Mouse (Mus musculus) stomach, embryonic 16.5 days (tissue): Measurements from ENCODE around the gene Slit3. TPM values are rescaled to one million over a fixed set of nuclear protein-coding genes. Genes with fewer than 3 reads are reported as not detected.

ENCODE experiments used
- ATAC-seq: fragments of 200-750 bp; cut with Nextera tagmentation; 2 replicates; pipeline ENCODE4 v1.8.0; 2017; ENCODE audit warnings: moderate number of reproducible peaks, moderate TSS enrichment; ENCODE audit not compliant: insufficient read depth, low FRiP score
- H3K27ac ChIP-seq: fragments of 300-500 bp; sonication (generic); 2 replicates; pipeline ENCODE4 v1.5.1; 2014; ENCODE audit warnings: low read length
- H3K27me3 ChIP-seq: fragments of 300-500 bp; sonication (generic); 2 replicates; pipeline ENCODE4 v1.6.1; 2014; ENCODE audit warnings: low read length, control low read depth, mixed read lengths; ENCODE audit not compliant: control insufficient read depth, insufficient read depth
- H3K36me3 ChIP-seq: fragments of 300-500 bp; sonication (generic); 2 replicates; pipeline ENCODE4 v1.6.1; 2014; ENCODE audit warnings: low read length; ENCODE audit not compliant: control insufficient read depth, insufficient read depth
- H3K4me1 ChIP-seq: fragments of 300-500 bp; sonication (generic); 2 replicates; pipeline ENCODE4 v1.6.1; 2014; ENCODE audit warnings: low read length, control low read depth, mixed read lengths; ENCODE audit not compliant: control insufficient read depth, insufficient read depth
- H3K4me2 ChIP-seq: fragments of 300-500 bp; sonication (generic); 2 replicates; pipeline ENCODE4 v1.6.1; 2014; ENCODE audit warnings: low read depth, low read length, mixed read lengths
- H3K4me3 ChIP-seq: fragments of 300-500 bp; sonication (generic); replicated peaks from 2 replicates; pipeline ENCODE4 v1.5.1; 2014; ENCODE audit warnings: mild to moderate bottlenecking, low read length
- H3K9ac ChIP-seq: fragments of 300-500 bp; sonication (generic); 2 replicates; pipeline ENCODE4 v1.6.1; 2014; ENCODE audit warnings: low read length
- H3K9me3 ChIP-seq: fragments of 300-500 bp; sonication (generic); replicated peaks from 2 replicates; pipeline ENCODE4 v1.6.1; 2016; ENCODE audit warnings: low read length, control low read depth; ENCODE audit not compliant: control insufficient read depth
- WGBS: fragments of 180-500 bp; shearing (Covaris S2); extraction: QIAGEN DNeasy Blood & Tissue Kit; methylation state at CpG from one replicate; pipeline ENCODE4 v1.1.7; 2014; 5-methylcytosine and 5-hydroxymethylcytosine counted together
- polyA plus RNA-seq: library from polyadenylated mRNA; unstranded; fragments of >200 nt; fragmentation: Nextera tagmentation; extraction: Ambion mirVana; gene quantifications from 2 replicates; pipeline ENCODE4 v1.2.1, GENCODE M21; 2015

The Slit3 gene
- polyA plus RNA-seq, 1 experiment from 2014 or later, result 9.4 TPM

GRCm38 (mm10) chr11:35198537-35199088 lies 77.6 kb downstream of the Slit3 start:
- Histone ChIP-seq H3K4me2 (no peak overlapping the region), H3K27ac (no peak overlapping the region), H3K9ac (no peak overlapping the region), H3K4me3 (no peak overlapping the region), H3K27me3 (no peaks in the 10 kb centered on the region; the same call in 1 of the 2 replicates), H3K9me3 (no peaks in the 10 kb centered on the region), H3K4me1 (0 out of 2 replicates have a peak, but pooled peaks cover 2% of the 10 kb centered on the region), H3K36me3 (no peaks in the 10 kb centered on the region)
- WGBS, result 82% methylated on average over 6 of the region's 6 CpGs
- no peak for ATAC-seq

- H3K9ac ChIP-seq, result no peak overlapping the region
- no peaks in the 10 kb centered on the region for H3K36me3 ChIP-seq
- WGBS, result 72% methylated on average over 5 of the region's 5 CpGs
- no peak overlapping the region for H3K27ac ChIP-seq
- H3K27me3 ChIP-seq, result no peaks in the 10 kb centered on the region; the same call in 1 of the 2 replicates
- ATAC-seq, result no peak
- H3K4me1 ChIP-seq, result 0 out of 2 replicates have a peak, but pooled peaks cover 2% of the 10 kb centered on the region
- no peaks in the 10 kb centered on the region for H3K9me3 ChIP-seq
- no peak overlapping the region for H3K4me2 ChIP-seq
- H3K4me3 ChIP-seq, result no peak overlapping the region
Observed at GRCm38 (mm10) chr11:35202332-35202731, 81.3 kb downstream of the Slit3 start.

GRCm38 (mm10) chr11:35203673-35204072 lies 82.6 kb downstream of the Slit3 start:
- H3K36me3 ChIP-seq, result no peaks in the 10 kb centered on the region
- no peak overlapping the region for H3K27ac ChIP-seq
- no peaks in the 10 kb centered on the region for H3K9me3 ChIP-seq
- H3K27me3 ChIP-seq, result no peaks in the 10 kb centered on the region; the same call in 1 of the 2 replicates
- WGBS, result 54% methylated on average over 10 of the region's 10 CpGs
- 0 out of 2 replicates have a peak, but pooled peaks cover 2% of the 10 kb centered on the region for H3K4me1 ChIP-seq
- H3K4me2 ChIP-seq, result no peak overlapping the region
- no peak overlapping the region for H3K4me3 ChIP-seq
- no peak overlapping the region for H3K9ac ChIP-seq
- ATAC-seq, result no peak

- Histone ChIP-seq H3K4me3 (no peak overlapping the region), H3K9me3 (no peaks in the 10 kb centered on the region), H3K4me1 (0 out of 2 replicates have a peak, but pooled peaks cover 2% of the 10 kb centered on the region), H3K27ac (no peak overlapping the region), H3K27me3 (no peaks in the 10 kb centered on the region; the same call in 1 of the 2 replicates), H3K9ac (no peak overlapping the region), H3K36me3 (no peaks in the 10 kb centered on the region), H3K4me2 (no peak overlapping the region)
- ATAC-seq, result no peak
- 25% methylated on average over 9 of the region's 9 CpGs for WGBS
Observed at GRCm38 (mm10) chr11:35204084-35204483, 83.1 kb downstream of the Slit3 start.

GRCm38 (mm10) chr11:35210728-35211682 lies 90.0 kb downstream of the Slit3 start:
- H3K9me3 ChIP-seq, result no peaks in the 10 kb centered on the region
- 60% methylated on average over 14 of the region's 14 CpGs for WGBS
- 0 out of 2 replicates have a peak, but pooled peaks have one; percentile 17 for ATAC-seq

GRCm38 (mm10) chr11:35224025-35224424 lies 103.0 kb downstream of the Slit3 start:
- H3K4me1 ChIP-seq, result no peaks in the 10 kb centered on the region; the same call in 1 of the 2 replicates
- no peak overlapping the region for H3K4me2 ChIP-seq
- no peaks in the 10 kb centered on the region for H3K27me3 ChIP-seq
- WGBS, result 21% methylated on average over 4 of the region's 4 CpGs
- H3K4me3 ChIP-seq, result no peak overlapping the region
- no peak for ATAC-seq
- no peak overlapping the region for H3K9ac ChIP-seq
- H3K27ac ChIP-seq, result no peak overlapping the region
- no peaks in the 10 kb centered on the region for H3K9me3 ChIP-seq
- H3K36me3 ChIP-seq, result no peaks in the 10 kb centered on the region

More at GRCm38 (mm10) chr11:35210728-35211682, 90.0 kb downstream of the Slit3 start:
- Histone ChIP-seq H3K27me3 (no peaks in the 10 kb centered on the region), H3K4me2 (no peak overlapping the region), H3K4me3 (no peak overlapping the region), H3K27ac (no peak overlapping the region), H3K36me3 (no peaks in the 10 kb centered on the region), H3K9ac (no peak overlapping the region), H3K4me1 (peaks cover 6% of the 10 kb centered on the region)

GRCm38 (mm10) chr11:35231361-35232090 lies 110.5 kb downstream of the Slit3 start:
- ATAC-seq, result no peak
- WGBS, result 85% methylated on average over 10 of the region's 10 CpGs

GRCm38 (mm10) chr11:35232321-35232720 lies 111.3 kb downstream of the Slit3 start:
- WGBS, result 88% methylated on average over 4 of the region's 4 CpGs
- no peaks in the 10 kb centered on the region for H3K36me3 ChIP-seq
- no peak overlapping the region for H3K4me2 ChIP-seq
- H3K27me3 ChIP-seq, result no peaks in the 10 kb centered on the region
- no peaks in the 10 kb centered on the region for H3K4me1 ChIP-seq
- H3K9me3 ChIP-seq, result no peaks in the 10 kb centered on the region
- no peak for ATAC-seq
- H3K4me3 ChIP-seq, result no peak overlapping the region
- no peak overlapping the region for H3K27ac ChIP-seq
- no peak overlapping the region for H3K9ac ChIP-seq

More at GRCm38 (mm10) chr11:35231361-35232090, 110.5 kb downstream of the Slit3 start:
- Histone ChIP-seq H3K9me3 (no peaks in the 10 kb centered on the region), H3K27ac (no peak overlapping the region), H3K4me1 (no peaks in the 10 kb centered on the region), H3K36me3 (no peaks in the 10 kb centered on the region), H3K4me3 (no peak overlapping the region), H3K4me2 (no peak overlapping the region), H3K9ac (no peak overlapping the region), H3K27me3 (no peaks in the 10 kb centered on the region)
